In the genomic region with DNA sequence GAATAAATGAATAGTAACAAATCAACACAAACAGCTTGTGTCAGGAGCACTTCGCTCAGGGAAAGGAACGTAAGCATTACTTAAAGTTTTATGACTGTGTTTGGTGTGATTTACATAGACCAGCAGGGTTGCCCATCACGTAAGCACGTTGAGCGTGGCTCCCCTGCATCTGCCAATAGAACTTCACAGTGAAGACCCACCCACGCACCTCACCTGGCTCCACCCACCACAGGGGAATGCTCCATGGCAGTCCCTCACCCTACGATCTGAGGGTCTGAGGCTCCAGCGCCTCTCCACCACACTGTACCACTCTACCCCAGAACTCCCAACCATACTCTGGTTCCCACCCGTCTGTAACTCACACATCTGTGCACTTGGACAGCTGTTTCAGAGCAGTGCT, we compare ENCODE assay signal across 12 mouse cellular contexts.
DNase-seq lines count a peak whose midpoint lies in the region; ATAC-seq and TF ChIP-seq lines count a peak whose summit lies in the region.
"Had no signal": no experiment of that assay in that cellular context is flagged by ENCODE, and none has a peak within 500 bp of the region (broad histone marks: within the 10 kb centered on the region; RNA-seq: fewer than 3 reads in every experiment).

No protein-coding gene starts in this region.

- peak; percentile 46 for ATAC-seq in kidney, postnatal 0 days (replicated peaks; ENCODE audit: low FRiP score, low read depth)

- peak overlapping the region; percentile 84 for H3K27ac ChIP-seq in kidney, postnatal 0 days
- no peak overlapping the region for H3K27ac ChIP-seq in ES-Bruce4 (ENCODE audit: insufficient read depth, low read length)
- H3K27ac ChIP-seq in heart, adult 2 months: no peak overlapping the region
- H3K27ac ChIP-seq: heart, embryonic 15.5 days; limb, embryonic 13.5 days; macrophage had no signal

- TF ChIP-seq CTCF in kidney, postnatal 0 days (IDR thresholded peaks at IDR 0.05; ENCODE audit: low read depth): no peak
- no peak for TF ChIP-seq CTCF in ES-Bruce4 (IDR thresholded peaks at IDR 0.05; ENCODE audit: low read depth, low read length)
- no peak for TF ChIP-seq CTCF in heart, adult 2 months (IDR thresholded peaks at IDR 0.05)

- intact Hi-C loops in heart, adult 2 months (cut with DNase I): no loop called here

- no peak overlapping the region; the same call in 1 of the 2 replicates for H3K4me2 ChIP-seq in kidney, postnatal 0 days (ENCODE audit: low read length)
- H3K4me2 ChIP-seq: heart, embryonic 15.5 days; limb, embryonic 13.5 days had no signal

- DNase-seq in kidney, postnatal 0 days (ENCODE audit: low spot score): peak; percentile 64
- no peak for DNase-seq in kidney, adult 8-10 months
- DNase-seq in ZHBTc4 (ENCODE audit: low read depth, low spot score) (peak; percentile 79), liver (no peak)
- DNase-seq in lung, postnatal 14 days: peak; percentile 17
- no peak for DNase-seq in heart, adult 2 months
- DNase-seq: gastrocnemius, postnatal 36 days; layer of hippocampus, postnatal 36 days had no signal

- H3K27me3 ChIP-seq in kidney, postnatal 0 days (ENCODE audit: insufficient read depth, low read length): no peaks in the 10 kb centered on the region
- H3K27me3 ChIP-seq in ES-Bruce4 (ENCODE audit: control insufficient read depth, insufficient read depth, low read length, poor library complexity, severe bottlenecking): no peaks in the 10 kb centered on the region
- H3K27me3 ChIP-seq in heart, adult 2 months (ENCODE audit: control insufficient read depth, insufficient read depth, low read length): no peaks in the 10 kb centered on the region
- H3K27me3 ChIP-seq: heart, embryonic 15.5 days had no signal

- 0 out of 2 replicates have a peak, but pooled peaks have one; percentile 26 for TF ChIP-seq EP300 in ES-Bruce4 (IDR thresholded peaks at IDR 0.05; ENCODE audit: insufficient read depth, low read depth, low read length)
- TF ChIP-seq EP300 in heart, adult 2 months (IDR thresholded peaks at IDR 0.05; ENCODE audit: insufficient read depth, low read depth, low read length): no peak

- H3K36me3 ChIP-seq in kidney, postnatal 0 days (ENCODE audit: insufficient read depth, low read length): no peaks in the 10 kb centered on the region
- H3K36me3 ChIP-seq in ES-Bruce4 (ENCODE audit: control insufficient read depth, insufficient read depth, low read length, poor library complexity, severe bottlenecking): no peaks in the 10 kb centered on the region
- H3K36me3 ChIP-seq in heart, adult 2 months (ENCODE audit: control insufficient read depth, insufficient read depth, low read length): no peaks in the 10 kb centered on the region
- H3K36me3 ChIP-seq: heart, embryonic 15.5 days; limb, embryonic 13.5 days had no signal

- H3K9me3 ChIP-seq in kidney, postnatal 0 days (replicated peaks; ENCODE audit: low read length): no peaks in the 10 kb centered on the region
- no peaks in the 10 kb centered on the region for H3K9me3 ChIP-seq in ES-Bruce4 (replicated peaks; ENCODE audit: control insufficient read depth, insufficient read depth, low read length, poor library complexity, severe bottlenecking)
- H3K9me3 ChIP-seq: heart, embryonic 15.5 days; limb, embryonic 13.5 days had no signal

- no peak overlapping the region for H3K4me3 ChIP-seq in kidney, postnatal 0 days (replicated peaks; ENCODE audit: low read depth, low read length)
- H3K4me3 ChIP-seq in ES-Bruce4 (ENCODE audit: low read depth, low read length): no peak overlapping the region
- no peak overlapping the region for H3K4me3 ChIP-seq in heart, adult 2 months
- H3K4me3 ChIP-seq: heart, embryonic 15.5 days; limb, embryonic 13.5 days had no signal

- H3K4me1 ChIP-seq in kidney, postnatal 0 days (replicated peaks; ENCODE audit: insufficient read depth, low read length): peaks cover 5% of the 10 kb centered on the region; the same call in 1 of the 2 replicates
- H3K4me1 ChIP-seq in ES-Bruce4 (ENCODE audit: control insufficient read depth, insufficient read depth, low read length): no peaks in the 10 kb centered on the region
- H3K4me1 ChIP-seq in heart, adult 2 months (ENCODE audit: control insufficient read depth, insufficient read depth, low read length): peaks cover 2% of the 10 kb centered on the region; the same call in 1 of the 2 replicates
- H3K4me1 ChIP-seq: heart, embryonic 15.5 days had no signal

- no peaks in the 10 kb centered on the region for H3K79me2 ChIP-seq in heart, adult 2 months (replicated peaks; ENCODE audit: control insufficient read depth, insufficient read depth, low read length)

- no peak for TF ChIP-seq POLR2A in ES-Bruce4 (IDR thresholded peaks at IDR 0.05; ENCODE audit: insufficient read depth, low read length)
- TF ChIP-seq POLR2A in heart, adult 2 months (IDR thresholded peaks at IDR 0.05; ENCODE audit: insufficient read depth, low read depth, low read length): no peak

- no peak overlapping the region for H3K9ac ChIP-seq in kidney, postnatal 0 days (ENCODE audit: low read depth, low read length)
- H3K9ac ChIP-seq in ES-Bruce4 (ENCODE audit: low read depth, poor library complexity, severe bottlenecking): no peak overlapping the region
- no peak overlapping the region for H3K9ac ChIP-seq in heart, adult 2 months (ENCODE audit: low read depth, low read length)
- H3K9ac ChIP-seq: heart, embryonic 15.5 days; limb, embryonic 13.5 days had no signal

- 37% methylated on average over 9 of the region's 9 CpGs for WGBS in kidney, postnatal 0 days
- WGBS in heart, adult 2 months: 83% methylated on average over 9 of the region's 9 CpGs

Comparison
In these comparisons a context has a peak if more than half of its experiments do, and no peak if none do; other contexts are left out.
1. DNase-seq: peak in kidney, postnatal 0 days (single experiment), ZHBTc4 (single experiment) and lung, postnatal 14 days (single experiment); none in kidney, adult 8-10 months (0 of 2), liver (single experiment) and heart, adult 2 months (0 of 2).